In the genomic region with DNA sequence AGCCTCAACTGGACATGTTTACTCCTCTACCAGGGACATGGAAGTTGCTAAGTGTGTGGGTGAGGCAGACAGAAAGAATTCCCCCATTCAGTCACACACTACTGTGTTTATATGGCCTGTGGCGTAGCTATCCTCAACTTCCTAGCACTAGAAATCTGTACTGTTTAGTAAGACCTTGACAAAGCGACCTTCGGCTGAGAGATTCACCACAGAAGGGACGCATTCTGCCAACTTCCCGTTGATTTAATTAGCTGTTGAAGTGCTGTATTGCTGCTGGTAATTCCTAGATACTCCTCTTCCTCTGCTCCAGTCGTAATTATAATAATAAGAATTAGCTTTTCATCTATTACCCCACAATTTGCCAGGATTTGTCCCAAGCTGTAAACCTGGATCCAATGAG, we compare ENCODE assay signal across 8 mouse cellular contexts. TPM values are rescaled to one million over a fixed set of nuclear protein-coding genes. Genes with fewer than 3 reads are reported as not detected.
DNase-seq lines count a peak whose midpoint lies in the region; ATAC-seq lines count a peak whose summit lies in the region.

No protein-coding gene starts in this region.

- peaks cover 6% of the 10 kb centered on the region for H3K36me3 ChIP-seq in heart, embryonic 16.5 days (ENCODE audit: control insufficient read depth, insufficient read depth)
- peaks cover 54% of the 10 kb centered on the region for H3K36me3 ChIP-seq in embryonic facial prominence, embryonic 10.5 days (replicated peaks)
- no peaks in the 10 kb centered on the region for H3K36me3 ChIP-seq in hindbrain, embryonic 16.5 days (ENCODE audit: control insufficient read depth, insufficient read depth, low read length)
- 0 out of 2 replicates have a peak, but pooled peaks cover 7% of the 10 kb centered on the region for H3K36me3 ChIP-seq in midbrain, embryonic 14.5 days (ENCODE audit: control insufficient read depth, insufficient read depth, low read length)

- H3K4me2 ChIP-seq in heart, embryonic 16.5 days (ENCODE audit: low read depth, low read length): peak overlapping the region; percentile 89
- peak overlapping the region; percentile 90 for H3K4me2 ChIP-seq in hindbrain, embryonic 16.5 days (ENCODE audit: low read length)
- peak overlapping the region; percentile 83 for H3K4me2 ChIP-seq in midbrain, embryonic 14.5 days (ENCODE audit: low read length)

- H3K4me3 ChIP-seq in heart, embryonic 16.5 days (ENCODE audit: low read length): peak overlapping the region; percentile 80
- H3K4me3 ChIP-seq in embryonic facial prominence, embryonic 10.5 days: peak overlapping the region; percentile 93
- peak overlapping the region; percentile 83 for H3K4me3 ChIP-seq in hindbrain, embryonic 16.5 days (ENCODE audit: low read length)
- H3K4me3 ChIP-seq in midbrain, embryonic 14.5 days (replicated peaks; ENCODE audit: low read depth, low read length): peak overlapping the region; percentile 78

- H3K9ac ChIP-seq in heart, embryonic 16.5 days (ENCODE audit: low read length): peak overlapping the region; percentile 73
- H3K9ac ChIP-seq in hindbrain, embryonic 16.5 days (ENCODE audit: low read depth, low read length): peak overlapping the region; percentile 69
- peak overlapping the region; percentile 60 for H3K9ac ChIP-seq in midbrain, embryonic 14.5 days (replicated peaks; ENCODE audit: low read length)

- ATAC-seq in heart, embryonic 16.5 days (replicated peaks; ENCODE audit: extremely low read depth, insufficient read depth, low FRiP score): no peak
- ATAC-seq in hindbrain, embryonic 16.5 days: no peak
- ATAC-seq in midbrain, embryonic 14.5 days (ENCODE audit: low FRiP score, low TSS enrichment): no peak
- ATAC-seq in activated CD4-positive, CD25-positive, alpha-beta regulatory T cell, adult 4 months: no peak

- WGBS in heart, embryonic 16.5 days: 27% methylated on average over 6 of the region's 6 CpGs
- 42% methylated on average over 6 of the region's 6 CpGs for WGBS in embryonic facial prominence, embryonic 10.5 days
- 17% methylated on average over 6 of the region's 6 CpGs for WGBS in hindbrain, embryonic 16.5 days
- WGBS in midbrain, embryonic 14.5 days: 19% methylated on average over 6 of the region's 6 CpGs

- no peak for DNase-seq in heart, postnatal 14 days
- DNase-seq in embryonic facial prominence, embryonic 10.5 days (ENCODE audit: low spot score): peak; percentile 35
- peak; percentile 35 for DNase-seq in midbrain, embryonic 14.5 days
- no peak for DNase-seq in thymus, postnatal 36 days
- no peak for DNase-seq in kidney, adult 18-20 months

- H3K27ac ChIP-seq in heart, embryonic 16.5 days (ENCODE audit: low read length): peak overlapping the region; percentile 56
- H3K27ac ChIP-seq in embryonic facial prominence, embryonic 10.5 days (replicated peaks): peak overlapping the region; percentile 98
- H3K27ac ChIP-seq in hindbrain, embryonic 16.5 days (ENCODE audit: low read depth, low read length): peak overlapping the region; percentile 46; the same call in 1 of the 2 replicates
- H3K27ac ChIP-seq in midbrain, embryonic 14.5 days (replicated peaks; ENCODE audit: low read depth, low read length): peak overlapping the region; percentile 6; the same call in 1 of the 2 replicates

- peaks cover 54% of the 10 kb centered on the region for H3K4me1 ChIP-seq in heart, embryonic 16.5 days (ENCODE audit: control insufficient read depth, insufficient read depth, low read length)
- peaks cover 92% of the 10 kb centered on the region for H3K4me1 ChIP-seq in embryonic facial prominence, embryonic 10.5 days
- peaks cover 69% of the 10 kb centered on the region for H3K4me1 ChIP-seq in hindbrain, embryonic 16.5 days (ENCODE audit: control insufficient read depth, insufficient read depth, low read depth, low read length)
- H3K4me1 ChIP-seq in midbrain, embryonic 14.5 days (ENCODE audit: control insufficient read depth, insufficient read depth, low read length): peaks cover 77% of the 10 kb centered on the region

- intact Hi-C loops in heart, postnatal 14 days (cut with DNase I): loop anchor here (5.0 kb wide), 1 partner anchor 41 kb away; no protein-coding TSS in a partner anchor

- no peaks in the 10 kb centered on the region for H3K27me3 ChIP-seq in heart, embryonic 16.5 days (ENCODE audit: control insufficient read depth, insufficient read depth, low read length)
- 0 out of 2 replicates have a peak, but pooled peaks cover 4% of the 10 kb centered on the region for H3K27me3 ChIP-seq in embryonic facial prominence, embryonic 10.5 days (replicated peaks; ENCODE audit: low read depth, poor library complexity, severe bottlenecking)
- no peaks in the 10 kb centered on the region for H3K27me3 ChIP-seq in hindbrain, embryonic 16.5 days (replicated peaks; ENCODE audit: control insufficient read depth, insufficient read depth, low read length)
- H3K27me3 ChIP-seq in midbrain, embryonic 14.5 days (ENCODE audit: control insufficient read depth, insufficient read depth, low read length): no peaks in the 10 kb centered on the region

- no peaks in the 10 kb centered on the region for H3K9me3 ChIP-seq in heart, embryonic 16.5 days (replicated peaks; ENCODE audit: control insufficient read depth, low read length)
- no peaks in the 10 kb centered on the region for H3K9me3 ChIP-seq in embryonic facial prominence, embryonic 10.5 days
- H3K9me3 ChIP-seq in hindbrain, embryonic 16.5 days (ENCODE audit: control insufficient read depth, low read length): no peaks in the 10 kb centered on the region
- no peaks in the 10 kb centered on the region for H3K9me3 ChIP-seq in midbrain, embryonic 14.5 days (ENCODE audit: control insufficient read depth, low read length)

RNA-seq across cellular contexts. Expression of a gene that starts 5.4 kb away (rescaled TPM):
- 2.3 and 2.9 TPM in 2 replicates for polyA plus RNA-seq in heart, embryonic 16.5 days (2015; fragmentation: Nextera tagmentation; extraction: Ambion mirVana)
- 10 to 100 TPM; 14.6 to 31.6 TPM for total RNA-seq in heart, postnatal 14 days (2021)
- polyA plus RNA-seq in embryonic facial prominence, embryonic 10.5 days (2016; fragmentation: Nextera tagmentation; extraction: Ambion mirVana): 7.9 and 8.1 TPM in 2 replicates
- 4.1 and 4.6 TPM in 2 replicates for polyA plus RNA-seq in hindbrain, embryonic 16.5 days (2015; fragmentation: Nextera tagmentation; extraction: Ambion mirVana)
- 5.2 and 5.4 TPM in 2 replicates for polyA plus RNA-seq in midbrain, embryonic 14.5 days (2014; fragmentation: Nextera tagmentation; extraction: Ambion mirVana)
- polyA plus RNA-seq in activated CD4-positive, CD25-positive, alpha-beta regulatory T cell, adult 4 months (2017; shearing (Covaris generic)): under 1 TPM; 0.48 to 0.83 TPM

Comparison
In these comparisons a context has a peak if more than half of its experiments do, and no peak if none do; other contexts are left out.
1. H3K27ac ChIP-seq: peak in every context shown above with its lines; median percentile 98 in embryonic facial prominence, embryonic 10.5 days; 56 in heart, embryonic 16.5 days; 46 in hindbrain, embryonic 16.5 days; 6 in midbrain, embryonic 14.5 days.
2. DNase-seq: peak in embryonic facial prominence, embryonic 10.5 days (single experiment) and midbrain, embryonic 14.5 days (single experiment); none in heart, postnatal 14 days (0 of 2), thymus, postnatal 36 days (0 of 2) and kidney, adult 18-20 months (single experiment).
3. Peak in every context shown above with its lines, with median percentiles within 50 percentile points of each other: H3K4me2 ChIP-seq, H3K4me3 ChIP-seq and H3K9ac ChIP-seq.